8 mouse cellular contexts compared by ENCODE assay signal in the genomic region with DNA sequence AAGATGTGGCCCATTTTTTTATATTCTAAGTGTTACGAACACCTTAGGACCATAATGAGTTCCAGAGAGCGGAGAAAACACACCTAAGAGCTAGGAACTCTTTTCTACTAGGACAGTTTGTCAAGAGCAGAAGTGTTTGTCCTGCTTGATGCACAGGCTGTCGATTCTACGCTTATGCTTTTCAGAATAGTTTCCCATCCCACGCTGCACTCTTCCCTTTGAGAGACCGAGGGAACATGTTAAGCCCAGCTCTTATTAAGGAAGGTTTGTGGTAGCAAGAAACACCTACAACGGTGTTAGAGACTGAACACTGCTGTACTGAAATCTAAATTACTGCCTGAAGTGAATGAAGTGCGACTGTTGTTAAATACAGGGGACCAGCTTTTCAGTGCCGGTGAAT. TPM values are rescaled to one million over a fixed set of nuclear protein-coding genes. Genes with fewer than 3 reads are reported as not detected.
DNase-seq lines count a peak whose midpoint lies in the region; ATAC-seq and TF ChIP-seq lines count a peak whose summit lies in the region.
"Had no signal": no experiment of that assay in that cellular context is flagged by ENCODE, and none has a peak within 500 bp of the region (broad histone marks: within the 10 kb centered on the region; RNA-seq: fewer than 3 reads in every experiment).

No protein-coding gene starts in this region.

- WGBS in forebrain, embryonic 12.5 days, result 74% methylated on average over 9 of the region's 9 CpGs
- 60% methylated on average over 9 of the region's 9 CpGs for WGBS in intestine, embryonic 15.5 days
- 65% methylated on average over 9 of the region's 9 CpGs for whole genome bisulfite sequencing in neural tube, embryonic 15.5 days

- DNase-seq in layer of hippocampus, adult 2 months (ENCODE audit: low spot score in 2 of 2), result no peak
- DNase-seq in layer of hippocampus, adult 11-12 months (ENCODE audit: low spot score), result no peak
- DNase-seq in frontal cortex, adult 2 months (ENCODE audit: extremely low spot score in 1 of 2, low spot score in 1 of 2), result no peak

- H3K27me3 ChIP-seq in forebrain, embryonic 12.5 days, result peaks cover 25% of the 10 kb centered on the region
- 0 out of 2 replicates have a peak, but pooled peaks cover 7% of the 10 kb centered on the region for H3K27me3 ChIP-seq in intestine, embryonic 15.5 days (replicated peaks)
- no peaks in the 10 kb centered on the region for H3K27me3 ChIP-seq in neural tube, embryonic 15.5 days (replicated peaks)

- H3K27ac ChIP-seq in layer of hippocampus, adult 2 months, result peak overlapping the region; percentile 97
- no peak overlapping the region for H3K27ac ChIP-seq in forebrain, embryonic 12.5 days
- H3K27ac ChIP-seq in intestine, embryonic 15.5 days, result no peak overlapping the region
- H3K27ac ChIP-seq in neural tube, embryonic 15.5 days (replicated peaks), result no peak overlapping the region
- H3K27ac ChIP-seq: liver, embryonic 12.5 days had no signal

- H3K9me3 ChIP-seq in forebrain, embryonic 12.5 days, result no peaks in the 10 kb centered on the region
- no peaks in the 10 kb centered on the region for H3K9me3 ChIP-seq in intestine, embryonic 15.5 days
- H3K9me3 ChIP-seq in neural tube, embryonic 15.5 days (replicated peaks), result no peaks in the 10 kb centered on the region
- H3K9me3 ChIP-seq: liver, embryonic 12.5 days had no signal

- H3K36me3 ChIP-seq in forebrain, embryonic 12.5 days (replicated peaks), result no peaks in the 10 kb centered on the region
- no peaks in the 10 kb centered on the region for H3K36me3 ChIP-seq in intestine, embryonic 15.5 days
- no peaks in the 10 kb centered on the region for H3K36me3 ChIP-seq in neural tube, embryonic 15.5 days
- H3K36me3 ChIP-seq: liver, embryonic 12.5 days had no signal

- peak overlapping the region; percentile 89 for H3K4me2 ChIP-seq in forebrain, embryonic 12.5 days
- peak overlapping the region; percentile 79 for H3K4me2 ChIP-seq in intestine, embryonic 15.5 days (replicated peaks)
- H3K4me2 ChIP-seq in neural tube, embryonic 15.5 days, result peak overlapping the region; percentile 95

- TF ChIP-seq CTCF in layer of hippocampus, adult 2 months (conservative IDR thresholded peaks at IDR 0.05), result no peak

- H3K9ac ChIP-seq in forebrain, embryonic 12.5 days, result no peak overlapping the region
- H3K9ac ChIP-seq in intestine, embryonic 15.5 days, result no peak overlapping the region
- no peak overlapping the region for H3K9ac ChIP-seq in neural tube, embryonic 15.5 days (replicated peaks)
- H3K9ac ChIP-seq: liver, embryonic 12.5 days had no signal

- H3K4me3 ChIP-seq in layer of hippocampus, adult 2 months, result peak overlapping the region; percentile 69
- H3K4me3 ChIP-seq in forebrain, embryonic 12.5 days (replicated peaks), result peak overlapping the region; percentile 44; the same call in 1 of the 2 replicates
- H3K4me3 ChIP-seq in intestine, embryonic 15.5 days (replicated peaks), result no peak overlapping the region
- peak overlapping the region; percentile 53 for H3K4me3 ChIP-seq in neural tube, embryonic 15.5 days (replicated peaks)

- ATAC-seq in forebrain, embryonic 12.5 days (ENCODE audit: low FRiP score), result no peak
- ATAC-seq in intestine, embryonic 15.5 days, result no peak
- ATAC-seq in neural tube, embryonic 15.5 days (ENCODE audit: low FRiP score), result no peak
- ATAC-seq in CD4-positive, CD25-positive, alpha-beta regulatory T cell, adult 4 months, result no peak
- ATAC-seq: liver, embryonic 12.5 days had no signal

- peaks cover 12% of the 10 kb centered on the region for H3K4me1 ChIP-seq in forebrain, embryonic 12.5 days
- 0 out of 2 replicates have a peak, but pooled peaks cover 3% of the 10 kb centered on the region for H3K4me1 ChIP-seq in intestine, embryonic 15.5 days (replicated peaks)
- peaks cover 21% of the 10 kb centered on the region for H3K4me1 ChIP-seq in neural tube, embryonic 15.5 days
- H3K4me1 ChIP-seq: liver, embryonic 12.5 days had no signal

RNA-seq across cellular contexts. Expression of a gene that starts 1.0 kb away (rescaled TPM):
- 100 to 1,000 TPM; 138 to 151 TPM for total RNA-seq in layer of hippocampus, adult 2 months (2021)
- polyA plus RNA-seq in forebrain, embryonic 12.5 days (2016; fragmentation: Nextera tagmentation; extraction: Ambion mirVana), result 3.3 and 3.6 TPM in 2 replicates
- 5.1 and 5.5 TPM in 2 replicates for polyA plus RNA-seq in intestine, embryonic 15.5 days (2015; fragmentation: Nextera tagmentation; extraction: Ambion mirVana)
- 15.4 and 16.3 TPM in 2 replicates for polyA plus RNA-seq in neural tube, embryonic 15.5 days (2015; fragmentation: Nextera tagmentation; extraction: Ambion mirVana)
- polyA plus RNA-seq in CD4-positive, CD25-positive, alpha-beta regulatory T cell, adult 4 months (2017; shearing (Covaris generic)), result 1 to 10 TPM; 1.3 to 1.4 TPM
- 20.4 and 24.5 TPM in 2 replicates for polyA plus RNA-seq in frontal cortex, adult 2 months (2012; rRNA removed)
